Mouse (Mus musculus) monocyte, adult 5-6 weeks (primary cell): ENCODE measurements around the gene Tmem145. TPM values are rescaled to one million over a fixed set of nuclear protein-coding genes. Genes with fewer than 3 reads are reported as not detected.

Experiments
- ATAC-seq: fragments of 153-309, 156-312 bp; replicated peaks from 2 replicates; pipeline ENCODE4 v1.8.0; 2017; ENCODE audit warnings: mild to moderate bottlenecking; ENCODE audit not compliant: low TSS enrichment, insufficient number of reproducible peaks, severe bottlenecking, poor library complexity, low FRiP score
- total RNA-seq: library from RNA; stranded (forward); fragments of 200-1000, 200-491, 200-594 nt; gene quantifications from 3 replicates; pipeline ENCODE4 v1.2.3, GENCODE M21; 2017

Tmem145 gene
- total RNA-seq, 1 experiment from 2014 or later, result not detected

- ATAC-seq, result no peak
These were observed 17.9 kb upstream of the Tmem145 start for GRCm38 (mm10) chr7:25288011-25288410.

GRCm38 (mm10) chr7:25288721-25289120, 17.2 kb upstream of the Tmem145 start:
- ATAC-seq, result no peak

DNA sequence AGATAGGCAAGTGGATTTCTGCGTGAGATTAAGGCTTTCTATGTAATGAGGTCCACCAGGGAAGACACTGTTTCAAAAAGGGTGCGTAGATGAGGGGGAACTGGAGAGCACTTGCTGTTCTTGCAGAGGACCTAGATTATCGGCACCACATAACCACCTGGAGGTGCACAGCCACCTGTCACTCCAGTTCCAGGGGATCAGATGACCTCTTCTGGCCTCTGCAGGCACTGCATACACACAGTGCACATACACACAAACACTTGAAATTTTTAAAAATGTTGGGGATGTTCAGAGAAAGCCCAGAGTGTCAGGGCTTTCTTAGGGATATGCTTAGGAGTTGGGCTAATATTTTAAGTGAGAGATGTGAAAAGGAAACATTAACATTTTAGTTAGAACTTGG, 16.0 kb upstream of the Tmem145 start:
- no peak for ATAC-seq

GRCm38 (mm10) chr7:25290463-25290862, 15.4 kb upstream of the Tmem145 start:
- no peak for ATAC-seq

GRCm38 (mm10) chr7:25290911-25291310, 15.0 kb upstream of the Tmem145 start:
- no peak for ATAC-seq

GRCm38 (mm10) chr7:25292107-25292506, 13.8 kb upstream of the Tmem145 start:
- no peak for ATAC-seq

DNA sequence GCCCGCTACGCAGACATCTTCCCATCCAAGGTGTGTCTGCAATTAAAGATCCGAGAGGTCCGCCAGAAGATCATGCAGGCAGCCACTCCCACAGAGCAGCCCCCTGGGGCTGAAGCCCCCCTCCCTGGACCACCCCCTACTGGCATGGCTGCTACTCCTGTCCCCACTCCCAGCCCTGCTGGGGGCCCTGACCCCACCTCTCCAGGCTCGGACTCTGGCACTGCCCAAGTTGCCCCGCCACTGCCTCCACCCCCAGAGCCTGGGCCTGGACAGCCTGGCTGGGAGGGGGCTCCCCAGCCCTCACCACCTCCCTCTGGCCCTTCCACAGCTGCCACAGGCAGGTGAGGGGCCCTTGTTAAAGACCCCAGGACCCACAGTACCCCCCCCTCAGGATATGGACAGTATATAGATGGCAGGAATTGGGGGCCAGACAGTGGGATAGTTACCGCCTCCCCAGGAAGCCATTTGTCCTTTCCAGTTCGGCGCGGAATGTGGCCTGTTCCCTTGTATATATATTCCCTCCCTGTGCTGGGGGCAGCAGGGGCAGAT, 12.6 kb upstream of the Tmem145 start:
- ATAC-seq, result no peak

DNA sequence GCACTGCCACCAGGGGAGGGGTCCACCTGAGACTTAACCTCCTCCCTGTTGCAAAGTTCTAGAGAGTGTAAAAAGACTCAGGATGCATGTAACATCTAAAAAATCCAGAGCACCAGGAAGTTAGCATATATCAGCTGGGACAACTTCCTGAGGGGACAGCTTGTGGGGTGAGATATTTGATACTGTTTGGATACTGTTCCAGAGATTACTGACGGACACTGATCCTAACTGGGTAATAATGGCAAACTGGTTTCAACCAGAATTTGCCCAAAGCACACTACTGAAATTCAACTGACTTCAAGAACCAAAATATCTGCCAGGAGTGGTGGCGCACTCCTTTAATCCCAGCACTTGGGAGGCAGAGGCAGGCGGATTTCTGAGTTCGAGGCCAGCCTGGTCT, 11.4 kb upstream of the Tmem145 start:
- ATAC-seq, result no peak

DNA sequence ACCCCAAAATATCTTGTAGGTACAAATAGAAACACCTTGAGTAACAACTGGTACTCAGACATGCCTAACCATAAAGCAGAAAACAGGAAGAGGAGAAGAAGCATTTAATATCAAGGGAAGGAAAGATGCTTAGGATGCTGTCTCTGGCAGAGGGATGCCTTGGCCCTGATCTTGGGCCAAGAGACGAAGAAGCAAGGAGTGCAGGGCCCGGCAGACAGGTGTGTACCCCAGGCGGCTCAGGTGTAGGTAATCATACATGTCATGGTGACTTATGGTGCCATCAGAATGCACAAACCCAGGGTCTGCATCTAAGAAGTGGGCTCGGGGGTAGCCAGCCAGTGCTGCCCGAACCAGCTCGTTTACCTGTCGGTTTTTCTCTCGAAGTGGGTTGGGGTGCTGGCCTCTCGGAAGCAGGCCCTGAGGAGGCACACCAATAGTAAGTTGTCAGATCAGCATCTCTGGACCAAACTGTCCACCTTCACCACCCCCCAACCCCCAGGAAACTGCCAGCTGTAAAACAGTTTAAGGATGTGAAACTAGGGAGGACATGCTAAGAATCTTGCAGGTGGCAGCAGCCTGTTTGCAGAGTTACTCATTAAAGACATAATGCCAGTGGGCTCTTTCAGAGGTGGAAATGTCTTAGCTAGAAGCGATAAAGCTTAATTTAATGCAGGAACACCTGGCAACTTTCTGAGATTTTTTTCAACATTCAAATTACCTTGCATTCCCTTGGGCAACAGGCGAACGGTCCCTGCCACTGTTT, 10.8 kb upstream of the Tmem145 start:
- ATAC-seq, result no peak

DNA sequence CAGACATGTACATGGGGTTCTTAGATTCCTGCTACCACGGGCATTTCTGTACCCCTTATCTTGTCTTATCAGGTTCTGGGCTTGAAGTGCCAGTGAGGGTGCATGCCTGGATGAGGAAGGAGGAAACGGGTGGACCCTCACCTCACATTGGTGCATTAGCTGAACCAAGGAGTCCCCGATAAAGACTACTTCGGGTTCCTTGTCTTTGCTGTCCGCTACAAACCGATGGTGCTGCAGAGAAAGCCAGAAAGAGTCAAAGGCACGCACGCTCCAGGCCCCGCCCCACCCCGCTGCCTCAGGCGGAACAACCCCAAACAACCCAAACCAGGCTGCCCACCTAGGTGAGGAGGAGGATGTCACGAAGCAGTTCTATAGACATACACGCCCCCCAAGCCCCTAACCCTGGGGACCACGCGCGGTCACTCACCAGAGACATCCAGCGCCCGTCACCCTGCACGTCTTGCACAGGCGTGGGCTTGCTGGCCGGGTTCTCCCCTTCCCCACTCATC, 8.9 kb upstream of the Tmem145 start:
- peak; percentile 23; the same call in 1 of the 2 replicates for ATAC-seq

- peak; percentile 38 for ATAC-seq
These were observed 8.2 kb upstream of the Tmem145 start, which contains the start of gene Pafah1b3 for GRCm38 (mm10) chr7:25297454-25298325. TSS of gene Pafah1b3 (minus strand) at chr7:25297986.

DNA sequence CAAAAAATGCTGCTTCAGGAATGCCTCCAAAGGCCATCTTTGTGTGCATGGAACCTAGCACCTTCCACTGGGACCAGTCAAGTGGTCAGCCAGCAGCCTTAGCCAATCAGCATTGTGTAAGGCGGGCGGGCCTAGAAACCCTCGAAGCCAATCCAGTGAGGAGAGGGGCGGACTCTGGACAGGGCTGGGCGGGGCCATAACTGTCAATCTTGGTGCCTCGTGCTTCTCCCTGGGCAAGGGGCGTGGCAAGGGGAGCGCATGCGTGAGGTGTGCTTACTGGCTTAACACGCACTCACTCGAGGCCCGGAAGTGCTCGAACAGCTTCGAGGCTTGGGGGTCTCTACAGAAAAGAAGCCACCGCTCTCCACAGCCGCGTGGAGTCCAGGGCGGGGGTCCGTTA, 4.8 kb upstream of the Tmem145 start, which contains the start of gene Prr19:
Prr19 (plus strand) TSS at position 349 of the 400 bp plus-strand sequence.
- ATAC-seq, result no peak

- no peak for ATAC-seq
These were observed 2.8 kb upstream of the Tmem145 start for GRCm38 (mm10) chr7:25303003-25303684.

GRCm38 (mm10) chr7:25303685-25304006, 2.3 kb upstream of the Tmem145 start:
- ATAC-seq, result no peak

DNA sequence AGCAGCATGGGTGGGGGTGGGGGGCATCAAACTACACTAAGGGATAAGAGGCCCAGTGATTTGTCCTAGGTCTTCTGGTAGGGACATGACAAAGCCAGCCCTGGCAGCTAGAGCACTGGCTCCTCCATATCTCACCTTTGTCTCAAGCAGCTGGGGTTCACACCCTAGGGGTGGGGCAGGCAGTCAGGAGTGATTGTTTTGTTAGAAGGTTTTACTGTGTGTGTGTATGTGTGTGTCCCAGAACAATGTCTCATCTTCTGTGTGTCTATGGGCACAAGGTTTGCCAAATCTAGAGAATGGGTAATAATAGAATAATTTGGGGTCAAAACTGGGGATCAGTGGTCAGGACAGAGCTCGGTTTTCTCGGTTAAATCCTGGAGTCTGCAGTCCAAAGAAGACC, 425 bp upstream of the Tmem145 start:
- ATAC-seq, result no peak

DNA sequence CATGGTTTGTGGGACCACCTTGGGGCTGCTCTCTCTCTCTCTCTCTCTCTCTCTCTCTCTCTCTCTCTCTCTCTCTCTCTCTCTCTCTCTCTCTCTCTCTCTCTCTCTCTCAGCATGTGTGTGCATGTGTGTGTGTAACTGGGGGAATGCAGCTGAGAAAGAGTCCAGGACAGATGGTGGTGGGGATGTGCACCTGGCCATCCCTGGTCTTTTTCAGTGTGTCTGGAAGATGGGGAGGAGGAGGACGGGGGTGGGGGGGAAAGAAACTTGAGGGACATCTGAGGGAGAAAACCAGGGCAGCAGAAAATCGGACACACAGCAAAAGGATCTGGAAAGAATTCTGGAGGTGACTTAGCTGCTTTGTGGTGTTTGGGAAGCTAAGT, 699 bp downstream of the Tmem145 start:
- ATAC-seq, result no peak

DNA sequence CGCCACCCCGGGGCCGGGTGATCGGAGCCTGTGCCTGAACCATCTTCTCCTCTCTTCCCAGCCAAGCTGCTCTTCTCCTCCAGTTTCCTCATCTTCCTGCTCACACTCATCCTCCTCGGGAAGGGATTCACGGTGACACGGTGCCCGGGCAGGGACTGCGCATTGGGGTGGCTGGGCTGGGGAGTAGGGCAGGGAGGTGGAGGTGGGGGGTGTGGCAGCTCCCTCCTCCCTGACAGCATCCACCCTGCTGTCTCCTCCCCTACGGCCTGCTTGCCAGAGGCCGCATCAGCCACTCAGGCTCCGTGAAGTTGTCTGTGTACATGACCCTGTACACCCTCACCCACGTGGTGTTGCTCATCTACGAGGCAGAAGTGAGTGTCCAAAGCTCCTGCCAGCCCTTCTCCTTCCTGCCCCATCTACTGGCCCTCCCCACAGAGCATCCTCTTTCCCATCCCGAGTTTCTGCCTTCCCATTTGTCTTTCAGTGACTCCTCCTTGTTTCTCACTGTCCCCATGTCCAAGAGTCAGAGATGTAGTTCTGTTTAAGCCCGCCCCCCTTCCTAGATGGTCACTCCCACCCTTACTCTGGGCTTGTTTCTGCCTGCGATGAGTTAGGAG, 2.9 kb downstream of the Tmem145 start:
- ATAC-seq, result no peak

GRCm38 (mm10) chr7:25309425-25309824, 3.5 kb downstream of the Tmem145 start:
- no peak for ATAC-seq
